Mouse (Mus musculus) myocyte (in vitro differentiated cells): ENCODE results near the gene Sptbn2. TPM values are rescaled to one million over a fixed set of nuclear protein-coding genes. Genes with fewer than 3 reads are reported as not detected.

Experiments
- H3K27me3 ChIP-seq: one replicate; pipeline ENCODE4 v1.6.1; 2011; ENCODE audit not compliant: control insufficient read depth, insufficient read depth, insufficient read length
- H3K36me3 ChIP-seq: one replicate; pipeline ENCODE4 v1.6.1; 2011; ENCODE audit not compliant: control insufficient read depth, insufficient read depth
- H3K4me2 ChIP-seq: one replicate; pipeline ENCODE4 v1.6.1; 2011; ENCODE audit warnings: low read depth, control low read depth
- H3K4me3 ChIP-seq: one replicate; pipeline ENCODE4 v1.5.1; 2011; ENCODE audit warnings: mild to moderate bottlenecking, control low read depth, moderate library complexity
- H3K79me2 ChIP-seq: one replicate; pipeline ENCODE4 v1.6.1; 2011; ENCODE audit not compliant: control insufficient read depth, insufficient read depth
- H3ac ChIP-seq: one replicate; pipeline ENCODE4 v1.6.1; 2011; ENCODE audit not compliant: control insufficient read depth, insufficient read length
- CEBPB ChIP-seq: IDR thresholded peaks from 2 replicates; pipeline ENCODE4 v1.6.1; 2011; ENCODE audit warnings: mild to moderate bottlenecking, moderate library complexity; ENCODE audit not compliant: poor library complexity, insufficient read depth, severe bottlenecking
- E2F4 ChIP-seq: IDR thresholded peaks from one replicate; pipeline ENCODE4 v1.6.1; 2011; ENCODE audit warnings: mild to moderate bottlenecking, control low read depth, moderate library complexity; ENCODE audit not compliant: insufficient read depth
- MAX ChIP-seq: IDR thresholded peaks from one replicate; pipeline ENCODE4 v1.6.1; 2011; ENCODE audit warnings: low read depth, mild to moderate bottlenecking, control low read depth
- MYOD1 ChIP-seq, 3 experiments: IDR thresholded peaks; one replicate each; pipeline ENCODE4 v1.6.1; 2011; ENCODE audit warnings: control low read depth in 2 of 3, low read depth in 2 of 3, mild to moderate bottlenecking in 2 of 3, moderate library complexity in 1 of 3; ENCODE audit not compliant: insufficient read length in 2 of 3, control insufficient read depth in 1 of 3
- MYOG ChIP-seq, 3 experiments: IDR thresholded peaks; one replicate each; pipeline ENCODE4 v1.6.1; 2011; ENCODE audit warnings: control low read depth in 2 of 3, low read depth in 2 of 3, mild to moderate bottlenecking in 2 of 3; ENCODE audit not compliant: insufficient read length in 2 of 3, control insufficient read depth in 1 of 3, insufficient read depth in 1 of 3
- POLR2A ChIP-seq: IDR thresholded peaks from one replicate; pipeline ENCODE4 v1.6.1; 2011; ENCODE audit warnings: low read depth, mild to moderate bottlenecking, control low read depth, moderate library complexity; ENCODE audit not compliant: insufficient read length
- POLR2AphosphoS2 ChIP-seq: IDR thresholded peaks from one replicate; pipeline ENCODE4 v1.6.1; 2011; ENCODE audit warnings: low read depth, control low read depth; ENCODE audit not compliant: insufficient read length
- REST ChIP-seq: IDR thresholded peaks from one replicate; pipeline ENCODE4 v1.6.1; 2011; ENCODE audit warnings: mild to moderate bottlenecking, control low read depth, moderate library complexity; ENCODE audit not compliant: insufficient read depth, insufficient read length
- SRF ChIP-seq: IDR thresholded peaks from one replicate; pipeline ENCODE4 v1.6.1; 2011; ENCODE audit warnings: low read depth; ENCODE audit not compliant: control insufficient read depth, insufficient read length
- TCF12 ChIP-seq: IDR thresholded peaks from one replicate; pipeline ENCODE4 v1.6.1; 2011; ENCODE audit warnings: mild to moderate bottlenecking, control low read depth; ENCODE audit not compliant: poor library complexity, insufficient read depth, severe bottlenecking
- TCF3 ChIP-seq: IDR thresholded peaks from one replicate; pipeline ENCODE4 v1.6.1; 2011; ENCODE audit warnings: low read depth, control low read depth; ENCODE audit not compliant: insufficient read length
- USF1 ChIP-seq: IDR thresholded peaks from one replicate; pipeline ENCODE4 v1.6.1; 2011; ENCODE audit warnings: low read depth, mild to moderate bottlenecking, control low read depth, moderate library complexity
- polyA plus RNA-seq: library from polyadenylated mRNA; unstranded; fragments of >200 nt; fragmentation: generic; extraction: Trizol; gene quantifications from one replicate; pipeline ENCODE4 v1.2.1, GENCODE M21; 2012; ENCODE audit warnings: missing spikeins

The Sptbn2 gene
- polyA plus RNA-seq, 1 experiment = 0.56 TPM

DNA sequence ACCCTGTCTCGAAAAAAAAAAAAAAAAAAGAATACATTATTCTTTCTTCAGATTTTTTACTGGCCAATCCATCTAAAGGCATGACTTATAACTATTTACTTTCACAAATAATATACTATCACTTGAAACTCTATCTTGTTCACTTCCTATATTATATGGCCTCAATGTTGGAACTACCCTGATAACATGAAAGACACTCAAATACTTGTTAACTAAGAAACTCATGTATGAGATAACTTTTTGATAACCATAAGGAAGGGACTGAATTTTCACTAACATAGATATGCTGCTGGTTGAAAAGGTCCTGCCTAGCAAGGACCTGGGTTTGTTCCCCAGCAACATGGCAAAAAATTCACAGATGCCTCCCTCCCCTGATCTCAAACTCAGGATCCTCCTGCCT, 85.0 kb downstream of the Sptbn2 start:
- H3ac ChIP-seq = no peak overlapping the region
- H3K4me3 ChIP-seq = no peak overlapping the region
- TF ChIP-seq MYOG (IDR thresholded peaks at IDR 0.05; ENCODE audit: control insufficient read depth in 1 of 3, insufficient read depth in 1 of 3, insufficient read length in 2 of 3, low read depth in 2 of 3) (no peak), REST (no peak), POLR2AphosphoS2 (no peak), MYOD1 (IDR thresholded peaks at IDR 0.05; ENCODE audit: control insufficient read depth in 1 of 3, insufficient read length in 2 of 3, low read depth in 2 of 3) (no peak), CEBPB (no peak), SRF (no peak), POLR2A (no peak), TCF3 (no peak), TCF12 (no peak), MAX (no peak), USF1 (no peak)
- H3K36me3 ChIP-seq = peaks cover 19% of the 10 kb centered on the region
- no peaks in the 10 kb centered on the region for H3K27me3 ChIP-seq
- peaks cover 94% of the 10 kb centered on the region for H3K79me2 ChIP-seq
- no peak overlapping the region for H3K4me2 ChIP-seq

DNA sequence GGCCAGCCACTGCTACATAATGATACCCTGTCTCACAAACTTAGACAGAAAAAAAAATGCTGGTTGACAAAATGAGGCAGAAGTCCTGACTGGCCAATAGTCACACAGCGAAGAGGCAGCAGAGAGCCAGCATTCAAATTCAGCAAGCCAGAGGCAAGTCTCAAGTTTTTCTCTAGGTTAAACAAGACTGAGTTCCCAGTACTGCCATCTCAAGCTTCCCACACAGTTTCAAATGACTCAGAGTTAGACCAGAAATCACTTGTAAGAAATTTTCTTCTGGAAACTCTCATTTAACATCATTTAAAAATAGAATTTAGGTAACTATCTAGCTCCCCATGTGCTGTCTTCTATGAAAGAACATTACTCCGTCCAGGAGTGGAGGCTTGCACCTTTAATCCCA, 86.9 kb downstream of the Sptbn2 start:
- no peaks in the 10 kb centered on the region for H3K27me3 ChIP-seq
- no peak overlapping the region for H3ac ChIP-seq
- no peak overlapping the region for H3K4me2 ChIP-seq
- H3K36me3 ChIP-seq = peaks cover 6% of the 10 kb centered on the region
- H3K79me2 ChIP-seq = peaks cover 94% of the 10 kb centered on the region
- TF ChIP-seq POLR2AphosphoS2 = no peak
- no peak for TF ChIP-seq SRF
- TF ChIP-seq E2F4 = no peak
- TF ChIP-seq USF1 = no peak
- TF ChIP-seq TCF3 = no peak
- no peak for TF ChIP-seq MYOD1 (IDR thresholded peaks at IDR 0.05; ENCODE audit: control insufficient read depth in 1 of 3, insufficient read length in 2 of 3, low read depth in 2 of 3)
- TF ChIP-seq CEBPB = no peak
- no peak for TF ChIP-seq MYOG (IDR thresholded peaks at IDR 0.05; ENCODE audit: control insufficient read depth in 1 of 3, insufficient read depth in 1 of 3, insufficient read length in 2 of 3, low read depth in 2 of 3)
- TF ChIP-seq REST = no peak
- TF ChIP-seq POLR2A = no peak
- TF ChIP-seq TCF12 = no peak
- no peak overlapping the region for H3K4me3 ChIP-seq

DNA sequence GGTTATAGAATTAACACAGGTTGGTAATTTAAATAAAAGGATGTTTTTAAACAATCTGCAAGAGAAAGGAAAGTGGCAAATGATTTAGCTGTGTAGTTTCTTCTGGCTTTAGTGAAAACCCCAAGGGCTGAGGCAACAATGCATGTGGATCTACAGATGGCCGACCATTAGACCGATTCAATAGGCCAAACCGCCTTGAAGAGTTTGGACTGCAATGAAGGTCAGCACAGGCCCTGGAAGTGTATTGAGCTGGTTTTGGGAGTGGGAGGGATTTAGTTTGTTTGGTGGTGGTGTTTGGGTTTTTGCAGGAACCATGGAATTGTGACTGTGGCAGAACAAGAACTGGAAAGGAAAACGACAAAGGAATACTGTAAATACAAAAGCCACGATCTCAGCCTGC, 88.1 kb downstream of the Sptbn2 start:
- H3K36me3 ChIP-seq = peaks cover 6% of the 10 kb centered on the region
- H3K4me2 ChIP-seq = no peak overlapping the region
- no peaks in the 10 kb centered on the region for H3K27me3 ChIP-seq
- H3ac ChIP-seq = no peak overlapping the region
- no peak overlapping the region for H3K4me3 ChIP-seq
- TF ChIP-seq MYOG (IDR thresholded peaks at IDR 0.05; ENCODE audit: control insufficient read depth in 1 of 3, insufficient read depth in 1 of 3, insufficient read length in 2 of 3, low read depth in 2 of 3) (no peak), TCF12 (no peak), MYOD1 (IDR thresholded peaks at IDR 0.05; ENCODE audit: control insufficient read depth in 1 of 3, insufficient read length in 2 of 3, low read depth in 2 of 3) (no peak), REST (no peak), E2F4 (no peak), USF1 (no peak), MAX (no peak), SRF (no peak), CEBPB (no peak), POLR2A (no peak), POLR2AphosphoS2 (no peak), TCF3 (no peak)
- H3K79me2 ChIP-seq = peaks cover 99% of the 10 kb centered on the region

Other genes starting within 250 kb of the Sptbn2 start
- 22.3 TPM for gene Syt12, start 233.7 kb upstream of the Sptbn2 start, polyA plus RNA-seq
- gene 2010003K11Rik, start 212.6 kb upstream of the Sptbn2 start, polyA plus RNA-seq = 0.05 TPM
- 16.3 TPM for gene Pcx, start 200.7 kb upstream of the Sptbn2 start, polyA plus RNA-seq
- 22.0 TPM for gene Lrfn4, start 95.5 kb upstream of the Sptbn2 start, polyA plus RNA-seq
- 43.8 TPM for gene Rce1, start 85.5 kb upstream of the Sptbn2 start, polyA plus RNA-seq
- gene Gm960, start 12.5 kb upstream of the Sptbn2 start, polyA plus RNA-seq = 0.90 TPM
- gene Rbm4b, start 45.3 kb downstream of the Sptbn2 start, polyA plus RNA-seq = 4.8 TPM
- 66.4 TPM for gene Rbm4, start 82.7 kb downstream of the Sptbn2 start, polyA plus RNA-seq
- gene Gm21992, start 100.4 kb downstream of the Sptbn2 start, polyA plus RNA-seq = 8.1 TPM
- 46.8 TPM for gene Rbm14, start 100.5 kb downstream of the Sptbn2 start, polyA plus RNA-seq
- gene Ccs, start 128.2 kb downstream of the Sptbn2 start, polyA plus RNA-seq = 40.4 TPM
- 0.04 TPM for gene Ccdc87, start 128.2 kb downstream of the Sptbn2 start, polyA plus RNA-seq
- gene Ctsf, start 144.0 kb downstream of the Sptbn2 start, polyA plus RNA-seq = 6.6 TPM
- gene Actn3, start 166.7 kb downstream of the Sptbn2 start, polyA plus RNA-seq = 418 TPM
- gene Zdhhc24, start 167.5 kb downstream of the Sptbn2 start, polyA plus RNA-seq = 9.3 TPM
- 3.6 TPM for gene Bbs1, start 195.5 kb downstream of the Sptbn2 start, polyA plus RNA-seq
- gene Dpp3, start 217.1 kb downstream of the Sptbn2 start, polyA plus RNA-seq = 71.6 TPM
- gene Peli3, start 232.0 kb downstream of the Sptbn2 start, polyA plus RNA-seq = 0.49 TPM